Mouse (Mus musculus): Measurements from ENCODE around the gene Tsen34.
A peak's percentile ranks its signal among the peaks of the same experiment; 100 is the strongest.
"Not testable (repeated sequence)": the region's sequence is repeated elsewhere in the genome, so short reads cannot be mapped to it uniquely, and the experiment has no call there.

The Tsen34 gene

GRCm38 (mm10) chr7:3691919-3692318 is 744 bp upstream of the Tsen34 start:
- DNase-seq (ENCODE audit: low spot score) = no peak

- peak; percentile 98 for DNase-seq (ENCODE audit: low spot score)
Measured at GRCm38 (mm10) chr7:3692987-3693808, 535 bp downstream of the Tsen34 start, which contains the start of gene Mboat7. TSS of gene Mboat7 (minus strand) at chr7:3693523.

- DNase-seq (ENCODE audit: low spot score) = no peak
Measured at GRCm38 (mm10) chr7:3693809-3694075, 1.1 kb downstream of the Tsen34 start.

- DNase-seq (ENCODE audit: low spot score) = peak; percentile 81
Measured at GRCm38 (mm10) chr7:3694076-3694948, 1.6 kb downstream of the Tsen34 start.

- DNase-seq (ENCODE audit: low spot score) = not testable (repeated sequence)
Measured at GRCm38 (mm10) chr7:3694949-3695305, 2.3 kb downstream of the Tsen34 start.

- DNase-seq (ENCODE audit: low spot score) = no peak
Measured at GRCm38 (mm10) chr7:3698471-3698870, 5.8 kb downstream of the Tsen34 start.

- no peak for DNase-seq (ENCODE audit: low spot score)
Measured at GRCm38 (mm10) chr7:3703148-3703878, 10.7 kb downstream of the Tsen34 start.

- peak; percentile 97 for DNase-seq (ENCODE audit: low spot score)
Measured at GRCm38 (mm10) chr7:3703879-3704441, 11.3 kb downstream of the Tsen34 start, which contains the start of gene Rps9. TSS of gene Rps9 (plus strand) at chr7:3703993.

- DNase-seq (ENCODE audit: low spot score) = no peak
Measured at GRCm38 (mm10) chr7:3704475-3704874, 11.8 kb downstream of the Tsen34 start.

GRCm38 (mm10) chr7:3705461-3705860 is 12.8 kb downstream of the Tsen34 start:
- DNase-seq (ENCODE audit: low spot score) = not testable (repeated sequence)

GRCm38 (mm10) chr7:3705911-3706310 is 13.2 kb downstream of the Tsen34 start:
- DNase-seq (ENCODE audit: low spot score) = no peak

GRCm38 (mm10) chr7:3706343-3706934 is 13.8 kb downstream of the Tsen34 start:
- no peak for DNase-seq (ENCODE audit: low spot score)

GRCm38 (mm10) chr7:3707027-3707426 is 14.4 kb downstream of the Tsen34 start:
- DNase-seq (ENCODE audit: low spot score) = peak; percentile 9

- no peak for DNase-seq (ENCODE audit: low spot score)
Measured at GRCm38 (mm10) chr7:3707568-3708413, 15.1 kb downstream of the Tsen34 start.

- not testable (repeated sequence) for DNase-seq (ENCODE audit: low spot score)
Measured at GRCm38 (mm10) chr7:3708447-3708980, 15.9 kb downstream of the Tsen34 start.

GRCm38 (mm10) chr7:3709000-3709399 is 16.3 kb downstream of the Tsen34 start:
- DNase-seq (ENCODE audit: low spot score) = no peak

GRCm38 (mm10) chr7:3712264-3712942 is 19.7 kb downstream of the Tsen34 start:
- no peak for DNase-seq (ENCODE audit: low spot score)

GRCm38 (mm10) chr7:3715249-3715648 is 22.6 kb downstream of the Tsen34 start:
- no peak for DNase-seq (ENCODE audit: low spot score)

GRCm38 (mm10) chr7:3720268-3720667 is 27.6 kb downstream of the Tsen34 start, which contains the start of gene Pirb:
TSS of gene Pirb (minus strand) at chr7:3720391.
- not testable (repeated sequence) for DNase-seq (ENCODE audit: low spot score)

GRCm38 (mm10) chr7:3725459-3725858 is 32.8 kb downstream of the Tsen34 start:
- not testable (repeated sequence) for DNase-seq (ENCODE audit: low spot score)

All from urinary bladder, postnatal 14 days (tissue).